Mouse (Mus musculus): ENCODE measurements at regions not wholly inside any gene's neighbourhood (a gene's known extent, or its start where the extent isn't known, plus 50 kb on each side); places are given as distances from the start of the nearest gene placed in this dataset.

- DNase-seq: no peak
Observed at GRCm38 (mm10) chr1:181299826-181300225, 52.6 kb upstream of the Cnih3 start.

- DNase-seq: no peak
Observed at GRCm38 (mm10) chr1:181302151-181302550, 50.3 kb upstream of the Cnih3 start.

All from adrenal gland, postnatal 25 days (tissue).